In genomic region chr11:119297996-119298395, GRCm38 (mm10) we compare ENCODE assay signal across 8 mouse cellular contexts. TPM values are rescaled to one million over a fixed set of nuclear protein-coding genes. Genes with fewer than 3 reads are reported as not detected.
DNase-seq lines count a peak whose midpoint lies in the region; ATAC-seq lines count a peak whose summit lies in the region.

No protein-coding gene starts in this region.

- peak overlapping the region; percentile 8; the same call in 1 of the 2 replicates for H3K4me3 ChIP-seq in lung, embryonic 15.5 days
- peak overlapping the region; percentile 99; the same call in 1 of the 2 replicates for H3K4me3 ChIP-seq in embryonic facial prominence, embryonic 13.5 days
- H3K4me3 ChIP-seq in limb, embryonic 11.5 days (ENCODE audit: low read depth, low read length), result no peak overlapping the region
- no peak overlapping the region for H3K4me3 ChIP-seq in stomach, embryonic 16.5 days (replicated peaks; ENCODE audit: low read length)

- no peak for DNase-seq in lung, postnatal 14 days
- DNase-seq in limb, embryonic 11.5 days (ENCODE audit: low spot score), result no peak
- DNase-seq in adrenal gland, adult 2 months, result no peak
- no peak for DNase-seq in frontal cortex, postnatal 25 days (ENCODE audit: low spot score in 2 of 2)
- DNase-seq in spleen, postnatal 4 days (ENCODE audit: low spot score in 2 of 2), result no peak

- H3K36me3 ChIP-seq in lung, embryonic 15.5 days, result peaks cover 52% of the 10 kb centered on the region
- peaks cover 53% of the 10 kb centered on the region for H3K36me3 ChIP-seq in embryonic facial prominence, embryonic 13.5 days
- H3K36me3 ChIP-seq in limb, embryonic 11.5 days (ENCODE audit: control insufficient read depth, insufficient read depth, low read length), result peaks cover 41% of the 10 kb centered on the region
- peaks cover 32% of the 10 kb centered on the region for H3K36me3 ChIP-seq in stomach, embryonic 16.5 days (ENCODE audit: control insufficient read depth, insufficient read depth, low read length)

- peak overlapping the region; percentile 14; the same call in 1 of the 2 replicates for H3K4me2 ChIP-seq in lung, embryonic 15.5 days
- H3K4me2 ChIP-seq in embryonic facial prominence, embryonic 13.5 days, result peak overlapping the region; percentile 86
- H3K4me2 ChIP-seq in limb, embryonic 11.5 days (ENCODE audit: low read depth, severe bottlenecking), result peak overlapping the region; percentile 81
- peak overlapping the region; percentile 92; the same call in 1 of the 2 replicates for H3K4me2 ChIP-seq in stomach, embryonic 16.5 days (ENCODE audit: low read depth, low read length)

- no peak overlapping the region for H3K27ac ChIP-seq in lung, embryonic 15.5 days
- no peak overlapping the region for H3K27ac ChIP-seq in embryonic facial prominence, embryonic 13.5 days
- no peak overlapping the region for H3K27ac ChIP-seq in limb, embryonic 11.5 days (replicated peaks; ENCODE audit: low read depth, low read length)
- H3K27ac ChIP-seq in stomach, embryonic 16.5 days (ENCODE audit: low read length), result no peak overlapping the region

- no peaks in the 10 kb centered on the region for H3K9me3 ChIP-seq in lung, embryonic 15.5 days
- H3K9me3 ChIP-seq in embryonic facial prominence, embryonic 13.5 days, result no peaks in the 10 kb centered on the region
- no peaks in the 10 kb centered on the region for H3K9me3 ChIP-seq in limb, embryonic 11.5 days (ENCODE audit: control insufficient read depth, low read length)
- no peaks in the 10 kb centered on the region for H3K9me3 ChIP-seq in stomach, embryonic 16.5 days (replicated peaks; ENCODE audit: control insufficient read depth, low read length)

- 77% methylated on average over 6 of the region's 6 CpGs for WGBS in lung, embryonic 15.5 days
- 85% methylated on average over 6 of the region's 6 CpGs for WGBS in embryonic facial prominence, embryonic 13.5 days
- WGBS in limb, embryonic 11.5 days, result 93% methylated on average over 6 of the region's 6 CpGs
- WGBS in stomach, embryonic 16.5 days, result 80% methylated on average over 6 of the region's 6 CpGs

- no peaks in the 10 kb centered on the region for H3K27me3 ChIP-seq in lung, embryonic 15.5 days
- H3K27me3 ChIP-seq in embryonic facial prominence, embryonic 13.5 days, result no peaks in the 10 kb centered on the region
- H3K27me3 ChIP-seq in limb, embryonic 11.5 days (ENCODE audit: control insufficient read depth, insufficient read depth, low read length), result no peaks in the 10 kb centered on the region
- no peaks in the 10 kb centered on the region for H3K27me3 ChIP-seq in stomach, embryonic 16.5 days (ENCODE audit: control insufficient read depth, insufficient read depth, low read length)

- ATAC-seq in lung, embryonic 15.5 days (ENCODE audit: borderline replicate concordance, extremely low read depth, low FRiP score, low TSS enrichment), result no peak
- ATAC-seq in embryonic facial prominence, embryonic 13.5 days (ENCODE audit: insufficient number of reproducible peaks, insufficient read depth, low FRiP score, low TSS enrichment, low read depth), result no peak
- ATAC-seq in limb, embryonic 11.5 days (ENCODE audit: insufficient number of reproducible peaks, low FRiP score, low TSS enrichment, low read depth), result no peak
- ATAC-seq in stomach, embryonic 16.5 days (ENCODE audit: insufficient read depth, low FRiP score), result no peak

- H3K9ac ChIP-seq in lung, embryonic 15.5 days, result no peak overlapping the region
- H3K9ac ChIP-seq in embryonic facial prominence, embryonic 13.5 days, result peak overlapping the region; percentile 99
- H3K9ac ChIP-seq in limb, embryonic 11.5 days (ENCODE audit: low read length), result no peak overlapping the region; the same call in 1 of the 2 replicates
- H3K9ac ChIP-seq in stomach, embryonic 16.5 days (ENCODE audit: low read length), result no peak overlapping the region

- H3K4me1 ChIP-seq in lung, embryonic 15.5 days, result peaks cover 17% of the 10 kb centered on the region
- H3K4me1 ChIP-seq in embryonic facial prominence, embryonic 13.5 days, result peaks cover 15% of the 10 kb centered on the region
- peaks cover 9% of the 10 kb centered on the region; the same call in 1 of the 2 replicates for H3K4me1 ChIP-seq in limb, embryonic 11.5 days (ENCODE audit: control insufficient read depth, insufficient read depth, low read length)
- peaks cover 14% of the 10 kb centered on the region for H3K4me1 ChIP-seq in stomach, embryonic 16.5 days (ENCODE audit: control insufficient read depth, insufficient read depth, low read length)

RNA-seq across cellular contexts. Expression of gene Eif4a3, which starts 1.9 kb away (rescaled TPM):
- polyA plus RNA-seq in lung, embryonic 15.5 days (2015; fragmentation: Nextera tagmentation; extraction: Ambion mirVana), result 369 and 387 TPM in 2 replicates
- polyA plus RNA-seq in embryonic facial prominence, embryonic 13.5 days (2015; fragmentation: Nextera tagmentation; extraction: Ambion mirVana), result 339 and 385 TPM in 2 replicates
- polyA plus RNA-seq in limb, embryonic 11.5 days (2014; fragmentation: Nextera tagmentation; extraction: Ambion mirVana), result 463 and 475 TPM in 2 replicates
- polyA plus RNA-seq in stomach, embryonic 16.5 days (2015; fragmentation: Nextera tagmentation; extraction: Ambion mirVana), result 272 and 284 TPM in 2 replicates
- 100 to 1,000 TPM; 117 to 126 TPM for total RNA-seq in adrenal gland, adult 2 months (2021)
- polyA plus RNA-seq in adrenal gland, adult 2 months (2012; rRNA removed), result 38.7 and 44.4 TPM in 2 replicates

RNA-seq across cellular contexts. Expression of gene Card14, which starts 9.6 kb away (rescaled TPM):
- polyA plus RNA-seq in lung, embryonic 15.5 days (2015; fragmentation: Nextera tagmentation; extraction: Ambion mirVana), result 0.05 and 0.09 TPM in 2 replicates
- polyA plus RNA-seq in embryonic facial prominence, embryonic 13.5 days (2015; fragmentation: Nextera tagmentation; extraction: Ambion mirVana), result 1.1 and 1.2 TPM in 2 replicates
- 0.17 and 0.18 TPM in 2 replicates for polyA plus RNA-seq in limb, embryonic 11.5 days (2014; fragmentation: Nextera tagmentation; extraction: Ambion mirVana)
- polyA plus RNA-seq in stomach, embryonic 16.5 days (2015; fragmentation: Nextera tagmentation; extraction: Ambion mirVana), result 3.2 and 5.1 TPM in 2 replicates
- 1 to 10 TPM in 1 of 2 experiments, not detected in 1; 1.0 TPM for total RNA-seq in adrenal gland, adult 2 months (2021)
- polyA plus RNA-seq in adrenal gland, adult 2 months (2012; rRNA removed), result 0.55 and 1.3 TPM in 2 replicates

RNA-seq across cellular contexts. Expression of gene Gaa, which starts 30.3 kb away (rescaled TPM):
- polyA plus RNA-seq in lung, embryonic 15.5 days (2015; fragmentation: Nextera tagmentation; extraction: Ambion mirVana), result 61.5 and 66.1 TPM in 2 replicates
- polyA plus RNA-seq in embryonic facial prominence, embryonic 13.5 days (2015; fragmentation: Nextera tagmentation; extraction: Ambion mirVana), result 58.5 and 61.0 TPM in 2 replicates
- polyA plus RNA-seq in limb, embryonic 11.5 days (2014; fragmentation: Nextera tagmentation; extraction: Ambion mirVana), result 16.5 and 17.9 TPM in 2 replicates
- polyA plus RNA-seq in stomach, embryonic 16.5 days (2015; fragmentation: Nextera tagmentation; extraction: Ambion mirVana), result 74.7 and 85.1 TPM in 2 replicates
- 100 to 1,000 TPM; 119 to 123 TPM for total RNA-seq in adrenal gland, adult 2 months (2021)
- polyA plus RNA-seq in adrenal gland, adult 2 months (2012; rRNA removed), result 363 and 377 TPM in 2 replicates

RNA-seq across cellular contexts. Expression of gene Sgsh, which starts 57.3 kb away (rescaled TPM):
- polyA plus RNA-seq in lung, embryonic 15.5 days (2015; fragmentation: Nextera tagmentation; extraction: Ambion mirVana), result 7.6 and 8.7 TPM in 2 replicates
- polyA plus RNA-seq in embryonic facial prominence, embryonic 13.5 days (2015; fragmentation: Nextera tagmentation; extraction: Ambion mirVana), result 5.9 and 6.2 TPM in 2 replicates
- 4.9 and 6.2 TPM in 2 replicates for polyA plus RNA-seq in limb, embryonic 11.5 days (2014; fragmentation: Nextera tagmentation; extraction: Ambion mirVana)
- 6.7 and 7.5 TPM in 2 replicates for polyA plus RNA-seq in stomach, embryonic 16.5 days (2015; fragmentation: Nextera tagmentation; extraction: Ambion mirVana)
- 10 to 100 TPM; 19.6 to 22.4 TPM for total RNA-seq in adrenal gland, adult 2 months (2021)
- polyA plus RNA-seq in adrenal gland, adult 2 months (2012; rRNA removed), result 74.4 and 92.1 TPM in 2 replicates

RNA-seq across cellular contexts. Expression of gene Slc26a11, which starts 57.4 kb away (rescaled TPM):
- polyA plus RNA-seq in lung, embryonic 15.5 days (2015; fragmentation: Nextera tagmentation; extraction: Ambion mirVana), result 9.5 and 12.3 TPM in 2 replicates
- 11.0 and 11.9 TPM in 2 replicates for polyA plus RNA-seq in embryonic facial prominence, embryonic 13.5 days (2015; fragmentation: Nextera tagmentation; extraction: Ambion mirVana)
- polyA plus RNA-seq in limb, embryonic 11.5 days (2014; fragmentation: Nextera tagmentation; extraction: Ambion mirVana), result 7.3 and 7.4 TPM in 2 replicates
- polyA plus RNA-seq in stomach, embryonic 16.5 days (2015; fragmentation: Nextera tagmentation; extraction: Ambion mirVana), result 9.9 and 10.5 TPM in 2 replicates
- total RNA-seq in adrenal gland, adult 2 months (2021), result 1 to 10 TPM; 5.1 to 6.9 TPM
- 22.6 and 26.9 TPM in 2 replicates for polyA plus RNA-seq in adrenal gland, adult 2 months (2012; rRNA removed)

Comparison
In these comparisons a context has a peak if more than half of its experiments do, and no peak if none do; other contexts are left out.
1. H3K4me2 ChIP-seq: peak in every context shown above with its lines; median percentile 92 in stomach, embryonic 16.5 days; 86 in embryonic facial prominence, embryonic 13.5 days; 81 in limb, embryonic 11.5 days; 14 in lung, embryonic 15.5 days.
2. H3K4me3 ChIP-seq: peak in lung, embryonic 15.5 days (single experiment) and embryonic facial prominence, embryonic 13.5 days (single experiment); none in limb, embryonic 11.5 days (single experiment) and stomach, embryonic 16.5 days (single experiment).